Mouse (Mus musculus) midbrain, embryonic 14.5 days (tissue): ENCODE measurements around the gene Polh. TPM values are rescaled to one million over a fixed set of nuclear protein-coding genes. Genes with fewer than 3 reads are reported as not detected.

ENCODE experiments used
- ATAC-seq: fragments of 200-750 bp; cut with Nextera tagmentation; 2 replicates; pipeline ENCODE4 v1.8.0; 2017; ENCODE audit warnings: moderate number of reproducible peaks, moderate library complexity; ENCODE audit not compliant: low FRiP score, low TSS enrichment
- DNase-seq: peaks from one replicate; pipeline ENCODE4 v3.0.0-alpha.2; 2015
- H3K27ac ChIP-seq: fragments of 300-500 bp; sonication (generic); replicated peaks from 2 replicates; pipeline ENCODE4 v1.5.1; 2014; ENCODE audit warnings: mild to moderate bottlenecking, low read depth, low read length, moderate library complexity
- H3K27me3 ChIP-seq: fragments of 300-500 bp; sonication (generic); 2 replicates; pipeline ENCODE4 v1.6.1; 2014; ENCODE audit warnings: low read length, control low read depth, mixed read lengths; ENCODE audit not compliant: control insufficient read depth, insufficient read depth
- H3K36me3 ChIP-seq: fragments of 300-500 bp; sonication (generic); 2 replicates; pipeline ENCODE4 v1.6.1; 2014; ENCODE audit warnings: low read length, control low read depth; ENCODE audit not compliant: control insufficient read depth, insufficient read depth
- H3K4me1 ChIP-seq: fragments of 300-500 bp; sonication (generic); 2 replicates; pipeline ENCODE4 v1.6.1; 2014; ENCODE audit warnings: mild to moderate bottlenecking, antibody characterized with exemption, low read length, control low read depth; ENCODE audit not compliant: control insufficient read depth, insufficient read depth
- H3K4me2 ChIP-seq: fragments of 300-500 bp; sonication (generic); 2 replicates; pipeline ENCODE4 v1.6.1; 2014; ENCODE audit warnings: mild to moderate bottlenecking, low read length, moderate library complexity
- H3K4me3 ChIP-seq: fragments of 300-500 bp; sonication (generic); replicated peaks from 2 replicates; pipeline ENCODE4 v1.5.1; 2014; ENCODE audit warnings: low read depth, low read length
- H3K9ac ChIP-seq: fragments of 300-500 bp; sonication (generic); replicated peaks from 2 replicates; pipeline ENCODE4 v1.6.1; 2014; ENCODE audit warnings: mild to moderate bottlenecking, low read length, moderate library complexity
- H3K9me3 ChIP-seq: fragments of 300-500 bp; sonication (generic); 2 replicates; pipeline ENCODE4 v1.6.1; 2016; ENCODE audit warnings: low read length, control low read depth, mixed read lengths; ENCODE audit not compliant: control insufficient read depth
- WGBS: fragments of 180-500 bp; shearing (Covaris S2); extraction: QIAGEN DNeasy Blood & Tissue Kit; methylation state at CpG from one replicate; pipeline ENCODE4 v1.1.7; 2014; 5-methylcytosine and 5-hydroxymethylcytosine counted together
- polyA plus RNA-seq: library from polyadenylated mRNA; unstranded; fragments of >200 nt; fragmentation: Nextera tagmentation; extraction: Ambion mirVana; gene quantifications from 2 replicates; pipeline ENCODE4 v1.2.1, GENCODE M21; 2014

Gene Polh
- polyA plus RNA-seq, 1 experiment from 2014 or later = 5.9 TPM

DNA sequence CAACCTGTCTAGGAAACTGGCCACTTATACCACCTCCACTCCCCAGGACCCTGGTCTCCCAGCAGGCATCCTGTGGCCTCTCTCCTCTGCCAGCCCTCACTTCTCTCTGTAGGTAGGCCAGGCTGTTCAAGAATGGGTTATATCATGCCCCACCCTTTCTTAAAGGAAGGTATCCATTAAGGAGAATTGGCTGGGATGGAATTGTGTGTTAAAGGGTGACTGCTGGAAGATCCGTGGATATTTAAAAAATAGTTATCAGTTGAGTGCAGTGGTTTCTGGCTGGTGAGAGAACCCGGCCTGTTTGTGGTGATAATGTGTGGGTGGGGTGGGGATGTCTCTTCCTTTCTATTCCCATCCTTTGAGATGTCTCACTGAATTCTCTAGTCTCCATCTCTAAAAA is 43.2 kb downstream of the Polh start:
- no peak for DNase-seq
- H3K36me3 ChIP-seq = peaks cover 6% of the 10 kb centered on the region; the same call in 1 of the 2 replicates
- no peak overlapping the region for H3K27ac ChIP-seq
- no peak overlapping the region for H3K9ac ChIP-seq
- H3K4me3 ChIP-seq = no peak overlapping the region
- no peaks in the 10 kb centered on the region for H3K27me3 ChIP-seq
- H3K4me2 ChIP-seq = no peak overlapping the region; the same call in 1 of the 2 replicates
- ATAC-seq = no peak
- 71% methylated on average over 2 of the region's 2 CpGs for WGBS
- H3K9me3 ChIP-seq = no peaks in the 10 kb centered on the region
- H3K4me1 ChIP-seq = peaks cover 14% of the 10 kb centered on the region

GRCm38 (mm10) chr17:46157131-46157530 is 45.3 kb downstream of the Polh start:
- no peak overlapping the region for H3K4me3 ChIP-seq
- 87% methylated on average over 8 of the region's 8 CpGs for WGBS
- no peak overlapping the region for H3K9ac ChIP-seq
- H3K4me2 ChIP-seq = no peak overlapping the region
- H3K9me3 ChIP-seq = no peaks in the 10 kb centered on the region
- peaks cover 16% of the 10 kb centered on the region for H3K4me1 ChIP-seq
- H3K36me3 ChIP-seq = no peaks in the 10 kb centered on the region
- H3K27ac ChIP-seq = no peak overlapping the region
- no peaks in the 10 kb centered on the region for H3K27me3 ChIP-seq
- ATAC-seq = no peak
- DNase-seq = no peak

DNA sequence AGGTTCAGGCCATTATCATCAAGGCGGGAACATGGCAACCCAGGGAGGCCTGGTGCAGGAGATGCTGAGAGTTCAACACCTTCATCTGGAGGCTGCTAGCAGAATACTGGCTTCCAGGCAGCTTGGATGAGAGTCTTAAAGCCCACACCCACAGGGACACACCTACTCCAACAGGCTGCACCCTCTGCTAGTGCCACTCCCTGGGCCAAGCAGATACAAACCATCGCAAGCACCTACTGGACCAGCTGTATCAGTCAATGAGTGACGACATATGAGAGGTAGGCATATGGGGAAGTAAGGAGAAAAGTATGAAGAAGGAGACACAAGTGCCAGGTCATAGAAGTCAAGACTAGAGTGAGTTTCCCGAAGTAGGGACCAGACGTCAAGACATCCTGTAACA is 45.8 kb downstream of the Polh start:
- ATAC-seq (no peak), DNase-seq (no peak)
- H3K9ac ChIP-seq = no peak overlapping the region
- WGBS = 86% methylated on average over 5 of the region's 5 CpGs
- H3K4me2 ChIP-seq = no peak overlapping the region
- H3K4me3 ChIP-seq = no peak overlapping the region
- no peak overlapping the region for H3K27ac ChIP-seq
- H3K4me1 ChIP-seq = peaks cover 11% of the 10 kb centered on the region
- H3K9me3 ChIP-seq = no peaks in the 10 kb centered on the region
- H3K27me3 ChIP-seq = no peaks in the 10 kb centered on the region
- no peaks in the 10 kb centered on the region for H3K36me3 ChIP-seq

- no peaks in the 10 kb centered on the region for H3K9me3 ChIP-seq
- DNase-seq (no peak), ATAC-seq (no peak)
- no peak overlapping the region for H3K4me2 ChIP-seq
- 93% methylated on average over 3 of the region's 3 CpGs for WGBS
- peaks cover 9% of the 10 kb centered on the region for H3K4me1 ChIP-seq
- H3K27me3 ChIP-seq = no peaks in the 10 kb centered on the region
- no peak overlapping the region for H3K27ac ChIP-seq
- no peak overlapping the region for H3K4me3 ChIP-seq
- no peak overlapping the region for H3K9ac ChIP-seq
- 0 out of 2 replicates have a peak, but pooled peaks cover 3% of the 10 kb centered on the region for H3K36me3 ChIP-seq
Observed at GRCm38 (mm10) chr17:46154336-46154735, 48.1 kb downstream of the Polh start.

DNA sequence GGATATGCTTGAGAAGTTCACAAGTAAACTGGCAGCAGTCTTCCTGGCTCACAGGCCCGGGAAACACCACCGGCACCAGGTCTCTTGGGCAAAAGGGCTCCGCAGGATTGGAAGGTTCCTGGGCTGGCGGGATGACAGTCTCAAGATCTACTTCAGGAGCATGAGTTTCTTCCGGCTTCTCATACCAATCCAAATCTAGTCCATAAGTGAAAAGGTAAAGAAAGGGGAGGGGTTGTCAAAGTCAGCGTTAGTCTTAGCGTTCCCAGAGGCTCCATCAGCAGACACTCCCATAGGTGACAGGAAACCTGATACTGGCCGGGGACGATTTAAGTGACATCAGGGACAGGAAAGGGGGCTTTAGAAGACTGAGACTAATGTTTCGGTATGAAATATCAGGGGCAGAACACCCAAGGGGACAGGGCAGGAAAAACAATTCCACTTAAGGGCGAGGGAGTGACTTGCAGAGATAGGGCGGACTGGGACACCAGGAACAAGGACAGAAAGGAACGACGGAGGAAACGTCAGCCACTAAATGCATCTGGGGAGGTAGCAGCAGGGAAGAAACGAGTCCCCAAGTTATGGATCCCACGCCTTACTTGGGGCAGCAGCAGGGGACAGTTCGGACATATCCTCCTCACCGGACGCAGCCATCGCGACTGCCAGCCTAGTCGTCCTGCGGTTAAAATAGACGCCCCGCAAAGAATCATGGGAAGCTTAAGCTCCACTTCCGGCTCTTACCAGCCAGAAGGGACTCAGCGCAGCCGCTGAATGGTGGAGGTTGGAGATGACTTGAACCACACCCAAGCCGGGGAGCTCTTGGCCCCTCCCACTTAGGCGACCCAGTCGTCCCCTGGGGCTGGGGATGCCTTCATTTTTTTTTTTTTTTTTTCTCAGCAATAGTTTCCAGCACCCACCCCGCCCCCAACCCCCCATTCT is 49.3 kb downstream of the Polh start, which contains the start of gene Mad2l1bp:
Gene Mad2l1bp, minus strand, starts transcription at position 707 of the 936 bp plus-strand sequence.
- Histone ChIP-seq H3K4me2 (peak within 1 kb of the TSS; percentile 91), H3K27me3 (no peaks in the 10 kb centered on the region), H3K27ac (peak within 1 kb of the TSS; percentile 66), H3K9ac (peak within 1 kb of the TSS; percentile 72), H3K36me3 (peaks cover 11% of the 10 kb centered on the region), H3K4me1 (peaks cover 9% of the 10 kb centered on the region), H3K9me3 (no peaks in the 10 kb centered on the region), H3K4me3 (peak within 1 kb of the TSS; percentile 57)
- ATAC-seq (peak; percentile 90), DNase-seq (peak; percentile 95)
- 8% methylated on average over 33 of the region's 33 CpGs for WGBS

- peak within 1 kb of the TSS; percentile 45 for H3K4me3 ChIP-seq
- peak within 1 kb of the TSS; percentile 55 for H3K9ac ChIP-seq
- peaks cover 11% of the 10 kb centered on the region for H3K4me1 ChIP-seq
- no peaks in the 10 kb centered on the region for H3K9me3 ChIP-seq
- peak; percentile 85 for DNase-seq
- peak within 1 kb of the TSS; percentile 49; the same call in 1 of the 2 replicates for H3K27ac ChIP-seq
- WGBS = 8% methylated on average over 37 of the region's 37 CpGs
- H3K4me2 ChIP-seq = peak within 1 kb of the TSS; percentile 67
- peak; percentile 85 for ATAC-seq
- H3K27me3 ChIP-seq = no peaks in the 10 kb centered on the region
- H3K36me3 ChIP-seq = peaks cover 29% of the 10 kb centered on the region
Observed at GRCm38 (mm10) chr17:46143578-46144423, 58.6 kb downstream of the Polh start, which contains the start of gene Rsph9. TSS of gene Rsph9 (minus strand) at chr17:46144216.

DNA sequence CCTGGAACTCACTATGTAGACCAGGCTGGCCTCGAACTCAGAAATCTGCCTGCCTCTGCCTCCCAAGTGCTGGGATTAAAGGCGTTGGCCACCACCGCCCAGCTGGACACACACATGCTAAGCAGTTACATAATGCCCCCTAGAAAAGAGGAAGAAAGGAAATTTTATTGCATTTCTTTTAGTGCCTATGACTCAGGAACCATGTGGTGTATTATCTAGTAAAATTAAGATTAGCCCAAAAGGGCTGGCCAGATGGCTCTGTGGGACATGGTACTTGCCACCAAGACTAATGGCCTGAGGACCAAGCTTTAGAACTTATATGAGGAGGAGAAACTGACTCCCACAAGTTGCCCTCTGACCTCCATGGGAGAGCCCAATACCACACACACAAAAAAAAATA is 62.6 kb downstream of the Polh start:
- no peaks in the 10 kb centered on the region for H3K9me3 ChIP-seq
- no peak overlapping the region for H3K4me3 ChIP-seq
- DNase-seq (no peak), ATAC-seq (no peak)
- 91% methylated on average over 3 of the region's 3 CpGs for WGBS
- no peaks in the 10 kb centered on the region for H3K36me3 ChIP-seq
- no peak overlapping the region for H3K9ac ChIP-seq
- H3K4me1 ChIP-seq = peaks cover 11% of the 10 kb centered on the region
- H3K27ac ChIP-seq = no peak overlapping the region
- no peak overlapping the region for H3K4me2 ChIP-seq
- H3K27me3 ChIP-seq = no peaks in the 10 kb centered on the region

DNA sequence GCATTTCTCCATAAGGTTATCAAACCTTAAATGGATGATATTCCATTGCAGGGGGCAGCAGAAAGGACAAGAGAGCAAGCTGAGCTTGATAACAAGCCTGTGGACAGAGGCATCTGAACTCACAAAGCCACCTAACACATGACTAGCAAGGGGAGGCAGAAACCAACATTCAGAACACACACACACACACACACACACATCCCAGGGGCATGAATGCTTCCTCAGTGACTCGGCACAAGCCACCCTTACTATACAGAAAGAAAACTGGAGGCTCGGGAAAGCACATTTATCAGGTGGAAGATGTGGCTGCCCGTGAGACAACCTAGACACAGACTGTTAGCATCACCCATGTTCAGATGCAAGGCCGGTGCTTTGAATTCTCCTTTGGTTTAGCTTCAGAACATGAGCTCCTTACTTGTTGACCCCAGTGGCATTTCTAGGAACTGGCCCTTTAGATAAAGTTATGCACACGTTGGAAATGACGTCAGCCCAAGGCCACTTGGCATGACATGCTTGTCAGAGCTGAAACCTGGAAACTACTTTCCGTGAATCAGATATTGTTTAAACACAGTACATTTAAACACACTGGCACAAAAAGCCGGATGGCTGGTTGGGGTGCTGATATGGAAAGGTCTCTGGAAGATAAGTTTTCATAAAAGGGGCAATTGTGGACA is 63.7 kb downstream of the Polh start:
- Histone ChIP-seq H3K27ac (no peak overlapping the region), H3K9ac (no peak overlapping the region), H3K27me3 (no peaks in the 10 kb centered on the region), H3K4me1 (peaks cover 8% of the 10 kb centered on the region; the same call in 1 of the 2 replicates), H3K4me2 (no peak overlapping the region), H3K4me3 (no peak overlapping the region), H3K36me3 (no peaks in the 10 kb centered on the region), H3K9me3 (no peaks in the 10 kb centered on the region)
- 86% methylated on average over 8 of the region's 8 CpGs for WGBS
- no peak for DNase-seq
- no peak for ATAC-seq
